Comparison of ENCODE assay signal across 8 mouse cellular contexts in genomic region chr11:94213735-94214594, GRCm38 (mm10). TPM values are rescaled to one million over a fixed set of nuclear protein-coding genes. Genes with fewer than 3 reads are reported as not detected.
DNase-seq lines count a peak whose midpoint lies in the region; ATAC-seq and TF ChIP-seq lines count a peak whose summit lies in the region.

No protein-coding gene starts in this region.

- no peak for TF ChIP-seq POLR2A in thymus, adult 2 months (IDR thresholded peaks at IDR 0.05; ENCODE audit: control insufficient read depth, extremely low read depth, insufficient read depth, low read length, poor library complexity)

- no peak overlapping the region for H3K27ac ChIP-seq in lung, embryonic 14.5 days (ENCODE audit: low read depth)
- H3K27ac ChIP-seq in brown adipose tissue, adult 24 weeks (replicated peaks; ENCODE audit: low read depth, low read length): peak overlapping the region; percentile 22; the same call in 1 of the 2 replicates
- H3K27ac ChIP-seq in hindbrain, embryonic 11.5 days (ENCODE audit: low read depth, low read length): no peak overlapping the region
- peak overlapping the region; percentile 35; the same call in 1 of the 2 replicates for H3K27ac ChIP-seq in midbrain, embryonic 13.5 days
- H3K27ac ChIP-seq in thymus, adult 2 months (ENCODE audit: control insufficient read depth, insufficient read depth, low read length): no peak overlapping the region

- 0 out of 2 replicates have a peak overlapping the region, but pooled peaks have one; percentile 11 for H3K4me2 ChIP-seq in lung, embryonic 14.5 days
- peak overlapping the region; percentile 3; the same call in 1 of the 2 replicates for H3K4me2 ChIP-seq in hindbrain, embryonic 11.5 days (replicated peaks; ENCODE audit: low read depth, low read length)
- H3K4me2 ChIP-seq in midbrain, embryonic 13.5 days (replicated peaks): peak overlapping the region; percentile 67

- H3K27me3 ChIP-seq in lung, embryonic 14.5 days (ENCODE audit: insufficient read depth, low read length): no peaks in the 10 kb centered on the region
- H3K27me3 ChIP-seq in hindbrain, embryonic 11.5 days (ENCODE audit: control insufficient read depth, insufficient read depth, low read length): no peaks in the 10 kb centered on the region
- no peaks in the 10 kb centered on the region for H3K27me3 ChIP-seq in midbrain, embryonic 13.5 days
- H3K27me3 ChIP-seq in thymus, adult 2 months (ENCODE audit: control insufficient read depth, insufficient read depth, low read length): no peaks in the 10 kb centered on the region

- TF ChIP-seq CTCF in lung, embryonic 14.5 days (IDR thresholded peaks at IDR 0.05; ENCODE audit: low read depth): no peak
- no peak for TF ChIP-seq CTCF in thymus, adult 2 months (IDR thresholded peaks at IDR 0.05; ENCODE audit: borderline replicate concordance, control insufficient read depth, extremely low read depth, insufficient read depth, low read length, poor library complexity)

- H3K9ac ChIP-seq in lung, embryonic 14.5 days: no peak overlapping the region
- H3K9ac ChIP-seq in hindbrain, embryonic 11.5 days (ENCODE audit: low read depth, low read length): no peak overlapping the region
- H3K9ac ChIP-seq in midbrain, embryonic 13.5 days (replicated peaks): peak overlapping the region; percentile 55

- WGBS in lung, embryonic 14.5 days: 84% methylated on average over 29 of the region's 29 CpGs
- WGBS in hindbrain, embryonic 11.5 days: 89% methylated on average over 29 of the region's 29 CpGs
- WGBS in midbrain, embryonic 13.5 days: 89% methylated on average over 29 of the region's 29 CpGs
- 97% methylated on average over 29 of the region's 29 CpGs for WGBS in thymus, adult 2 months

- H3K4me3 ChIP-seq in lung, embryonic 14.5 days (ENCODE audit: low read depth, low read length): no peak overlapping the region
- H3K4me3 ChIP-seq in brown adipose tissue, adult 24 weeks (ENCODE audit: insufficient read depth, low read depth, low read length): peak overlapping the region; percentile 43
- H3K4me3 ChIP-seq in hindbrain, embryonic 11.5 days (ENCODE audit: low read depth, low read length): no peak overlapping the region; the same call in 1 of the 2 replicates
- H3K4me3 ChIP-seq in midbrain, embryonic 13.5 days (replicated peaks): peak overlapping the region; percentile 98
- no peak overlapping the region for H3K4me3 ChIP-seq in thymus, adult 2 months (ENCODE audit: control insufficient read depth, insufficient read depth, low read length)

- no peak for DNase-seq in lung, embryonic 14.5 days
- no peak for DNase-seq in lung, postnatal 14 days
- no peak for DNase-seq in hindbrain, embryonic 11.5 days (ENCODE audit: low spot score)
- no peak for DNase-seq in thymus, adult 2 months
- no peak for DNase-seq in left cerebral cortex, postnatal 14 days (ENCODE audit: low spot score in 2 of 2)
- no peak for DNase-seq in yolk sac, embryonic 10.5 days (ENCODE audit: low spot score)

- no peak for ATAC-seq in lung, embryonic 14.5 days (ENCODE audit: insufficient read depth)
- no peak for ATAC-seq in hindbrain, embryonic 11.5 days (ENCODE audit: low FRiP score)
- no peak for ATAC-seq in midbrain, embryonic 13.5 days

- no peaks in the 10 kb centered on the region for H3K9me3 ChIP-seq in lung, embryonic 14.5 days (ENCODE audit: low read depth, low read length)
- no peaks in the 10 kb centered on the region for H3K9me3 ChIP-seq in hindbrain, embryonic 11.5 days (ENCODE audit: control insufficient read depth, low read length)
- no peaks in the 10 kb centered on the region for H3K9me3 ChIP-seq in midbrain, embryonic 13.5 days

- intact Hi-C loops in left cerebral cortex, postnatal 14 days (cut with DNase I): loop anchor here (5.0 kb wide), 1 partner anchor 167 kb away; no protein-coding TSS in a partner anchor

- peaks cover 19% of the 10 kb centered on the region for H3K36me3 ChIP-seq in lung, embryonic 14.5 days (ENCODE audit: insufficient read depth)
- peaks cover 6% of the 10 kb centered on the region; the same call in 1 of the 2 replicates for H3K36me3 ChIP-seq in hindbrain, embryonic 11.5 days (ENCODE audit: control insufficient read depth, insufficient read depth, low read length)
- H3K36me3 ChIP-seq in midbrain, embryonic 13.5 days: peaks cover 14% of the 10 kb centered on the region
- peaks cover 8% of the 10 kb centered on the region for H3K36me3 ChIP-seq in thymus, adult 2 months (ENCODE audit: control insufficient read depth, insufficient read depth, low read length)

- 0 out of 2 replicates have a peak, but pooled peaks cover 2% of the 10 kb centered on the region for H3K4me1 ChIP-seq in lung, embryonic 14.5 days (ENCODE audit: insufficient read depth)
- no peaks in the 10 kb centered on the region for H3K4me1 ChIP-seq in brown adipose tissue, adult 24 weeks (ENCODE audit: control insufficient read depth, insufficient read depth, insufficient read length, low read length)
- peaks cover 4% of the 10 kb centered on the region for H3K4me1 ChIP-seq in hindbrain, embryonic 11.5 days (replicated peaks; ENCODE audit: control insufficient read depth, insufficient read depth, low read length)
- peaks cover 34% of the 10 kb centered on the region for H3K4me1 ChIP-seq in midbrain, embryonic 13.5 days (replicated peaks)
- H3K4me1 ChIP-seq in thymus, adult 2 months (replicated peaks; ENCODE audit: control insufficient read depth, insufficient read depth, low read length): peaks cover 5% of the 10 kb centered on the region; the same call in 1 of the 2 replicates

RNA-seq across cellular contexts. Expression of gene Tob1, which starts 2.7 kb away (rescaled TPM):
- polyA plus RNA-seq in lung, embryonic 14.5 days (2014; fragmentation: Nextera tagmentation; extraction: Ambion mirVana): 18.2 and 19.9 TPM in 2 replicates
- polyA plus RNA-seq in brown adipose tissue, adult 24 weeks (2012; ENCODE audit: insufficient read depth, insufficient read length, missing spikeins): 172 and 175 TPM in 2 replicates
- polyA plus RNA-seq in hindbrain, embryonic 11.5 days (2014; fragmentation: Nextera tagmentation; extraction: Ambion mirVana): 36.7 and 38.9 TPM in 2 replicates
- polyA plus RNA-seq in midbrain, embryonic 13.5 days (2015; fragmentation: Nextera tagmentation; extraction: Ambion mirVana): 33.0 and 33.2 TPM in 2 replicates
- 21.4 and 27.4 TPM in 2 replicates for polyA plus RNA-seq in thymus, adult 2 months (2012; rRNA removed)
- total RNA-seq in left cerebral cortex, postnatal 14 days (2021): 10 to 100 TPM; 33.7 to 37.3 TPM

RNA-seq across cellular contexts. Expression of gene Wfikkn2, which starts 31.8 kb away (rescaled TPM):
- polyA plus RNA-seq in lung, embryonic 14.5 days (2014; fragmentation: Nextera tagmentation; extraction: Ambion mirVana): 0.45 and 0.65 TPM in 2 replicates
- 0.28 and 0.54 TPM in 2 replicates for polyA plus RNA-seq in brown adipose tissue, adult 24 weeks (2012; ENCODE audit: insufficient read depth, insufficient read length, missing spikeins)
- polyA plus RNA-seq in hindbrain, embryonic 11.5 days (2014; fragmentation: Nextera tagmentation; extraction: Ambion mirVana): 0.95 and 1.8 TPM in 2 replicates
- 2.9 and 3.4 TPM in 2 replicates for polyA plus RNA-seq in midbrain, embryonic 13.5 days (2015; fragmentation: Nextera tagmentation; extraction: Ambion mirVana)
- polyA plus RNA-seq in thymus, adult 2 months (2012; rRNA removed): 28.2 and 34.4 TPM in 2 replicates
- 1 to 10 TPM; 1.4 to 1.8 TPM for total RNA-seq in left cerebral cortex, postnatal 14 days (2021)

Comparison
In these comparisons a context has a peak if more than half of its experiments do, and no peak if none do; other contexts are left out.
1. H3K27ac ChIP-seq: peak in brown adipose tissue, adult 24 weeks (single experiment) and midbrain, embryonic 13.5 days (single experiment); none in lung, embryonic 14.5 days (single experiment), hindbrain, embryonic 11.5 days (single experiment) and thymus, adult 2 months (single experiment).
2. H3K4me2 ChIP-seq: peak in every context shown above with its lines; median percentile 67 in midbrain, embryonic 13.5 days; 11 in lung, embryonic 14.5 days; 3 in hindbrain, embryonic 11.5 days.
3. H3K4me3 ChIP-seq: peak in brown adipose tissue, adult 24 weeks (single experiment) and midbrain, embryonic 13.5 days (single experiment); none in lung, embryonic 14.5 days (single experiment), hindbrain, embryonic 11.5 days (single experiment) and thymus, adult 2 months (single experiment).